Mouse (Mus musculus) hindbrain, postnatal 0 days (tissue): Measurements from ENCODE around the gene Gm28230. TPM values are rescaled to one million over a fixed set of nuclear protein-coding genes. Genes with fewer than 3 reads are reported as not detected.
A peak's percentile ranks its signal among the peaks of the same experiment; 100 is the strongest.

Experiments used
- ATAC-seq: fragments of 200-750 bp; cut with Nextera tagmentation; 2 replicates; pipeline ENCODE4 v1.8.0; 2017; ENCODE audit warnings: mild to moderate bottlenecking, moderate TSS enrichment, moderate library complexity
- DNase-seq: peaks from one replicate; pipeline ENCODE4 v3.0.0-alpha.2; 2015; ENCODE audit warnings: low spot score
- H3K27ac ChIP-seq: fragments of 300-500 bp; sonication (generic); 2 replicates; pipeline ENCODE4 v1.5.1; 2014; ENCODE audit warnings: mild to moderate bottlenecking
- H3K27me3 ChIP-seq: fragments of 300-500 bp; sonication (generic); 2 replicates; pipeline ENCODE4 v1.6.1; 2014; ENCODE audit warnings: low read length, mixed read lengths; ENCODE audit not compliant: insufficient read depth
- H3K36me3 ChIP-seq: fragments of 300-500 bp; sonication (generic); 2 replicates; pipeline ENCODE4 v1.6.1; 2014; ENCODE audit warnings: low read length, mixed read lengths; ENCODE audit not compliant: insufficient read depth
- H3K4me1 ChIP-seq: fragments of 300-500 bp; sonication (generic); 2 replicates; pipeline ENCODE4 v1.6.1; 2014; ENCODE audit warnings: antibody characterized with exemption, low read length, mixed read lengths; ENCODE audit not compliant: insufficient read depth
- H3K4me2 ChIP-seq: fragments of 300-500 bp; sonication (generic); 2 replicates; pipeline ENCODE4 v1.6.1; 2014; ENCODE audit warnings: low read depth, mild to moderate bottlenecking, low read length, moderate library complexity, mixed read lengths
- H3K4me3 ChIP-seq: fragments of 300-500 bp; sonication (generic); 2 replicates; pipeline ENCODE4 v1.5.1; 2014; ENCODE audit warnings: low read length
- H3K9ac ChIP-seq: fragments of 300-500 bp; sonication (generic); replicated peaks from 2 replicates; pipeline ENCODE4 v1.6.1; 2014; ENCODE audit warnings: mild to moderate bottlenecking, low read length, moderate library complexity, mixed read lengths
- H3K9me3 ChIP-seq: fragments of 300-500 bp; sonication (generic); 2 replicates; pipeline ENCODE4 v1.6.1; 2016; ENCODE audit warnings: low read length, mixed read lengths
- CTCF ChIP-seq: IDR thresholded peaks from 2 replicates; pipeline ENCODE4 v1.5.1; 2016; ENCODE audit warnings: antibody characterized with exemption, control low read depth, low read depth
- WGBS: fragments of 180-500 bp; shearing (Covaris S2); extraction: QIAGEN DNeasy Blood & Tissue Kit; methylation state at CpG from one replicate; pipeline ENCODE4 v1.1.7; 2014; 5-methylcytosine and 5-hydroxymethylcytosine counted together
- polyA plus RNA-seq: library from polyadenylated mRNA; unstranded; fragments of >200 nt; fragmentation: Nextera tagmentation; extraction: Ambion mirVana; gene quantifications from 2 replicates; pipeline ENCODE4 v1.2.1, GENCODE M21; 2015
- total RNA-seq: library from RNA; depleted of rRNA; stranded (reverse); fragments of >200 nt; gene quantifications from 2 replicates; pipeline ENCODE4 v1.2.3, GENCODE M21; 2014; rRNA removed

The Gm28230 gene
- total RNA-seq: 1.3 and 3.5 TPM in 2 replicates
- polyA plus RNA-seq: 0.37 and 0.70 TPM in 2 replicates

- no peaks in the 10 kb centered on the region for H3K4me1 ChIP-seq
- WGBS: 7% methylated on average over 5 of the region's 5 CpGs
- no peak for TF ChIP-seq CTCF
- H3K27me3 ChIP-seq: peaks cover 89% of the 10 kb centered on the region
- no peaks in the 10 kb centered on the region for H3K9me3 ChIP-seq
- peak; percentile 46; the same call in 1 of the 2 replicates for ATAC-seq
- H3K36me3 ChIP-seq: no peaks in the 10 kb centered on the region
- H3K4me2 ChIP-seq: peak within 1 kb of the TSS; percentile 50
- peak within 1 kb of the TSS; percentile 41 for H3K4me3 ChIP-seq
- peak within 1 kb of the TSS; percentile 56 for H3K27ac ChIP-seq
- peak within 1 kb of the TSS; percentile 35 for H3K9ac ChIP-seq
- DNase-seq: no peak
Observed at GRCm38 (mm10) chr2:74726551-74726950, at the start of gene Gm28230. Gene Gm28230 (plus strand): TSS chr2:74726728.

- Histone ChIP-seq H3K4me3 (no peak overlapping the region), H3K4me2 (no peak overlapping the region), H3K9ac (no peak overlapping the region), H3K27me3 (peaks cover 97% of the 10 kb centered on the region), H3K9me3 (no peaks in the 10 kb centered on the region), H3K36me3 (no peaks in the 10 kb centered on the region), H3K27ac (no peak overlapping the region), H3K4me1 (no peaks in the 10 kb centered on the region)
- DNase-seq: no peak
- no peak for TF ChIP-seq CTCF
- ATAC-seq: no peak
- WGBS: 6% methylated on average over 2 of the region's 2 CpGs
Observed at GRCm38 (mm10) chr2:74677106-74677505, 49.4 kb upstream of the Gm28230 start.

- no peak for TF ChIP-seq CTCF
- DNase-seq (no peak), ATAC-seq (no peak)
- no peak within 1 kb of the TSS for H3K27ac ChIP-seq
- WGBS: 2% methylated on average over 15 of the region's 15 CpGs
- no peaks in the 10 kb centered on the region for H3K9me3 ChIP-seq
- peaks cover 96% of the 10 kb centered on the region for H3K27me3 ChIP-seq
- no peak within 1 kb of the TSS for H3K4me2 ChIP-seq
- no peak within 1 kb of the TSS for H3K9ac ChIP-seq
- H3K36me3 ChIP-seq: no peaks in the 10 kb centered on the region
- H3K4me3 ChIP-seq: no peak within 1 kb of the TSS
- H3K4me1 ChIP-seq: no peaks in the 10 kb centered on the region
Observed at GRCm38 (mm10) chr2:74678891-74679595, 47.5 kb upstream of the Gm28230 start, which contains the start of gene Hoxd11. Gene Hoxd11 (plus strand): TSS chr2:74679557.

GRCm38 (mm10) chr2:74679596-74679971 is 46.9 kb upstream of the Gm28230 start:
- H3K4me2 ChIP-seq: no peak overlapping the region
- no peak for TF ChIP-seq CTCF
- peaks cover 96% of the 10 kb centered on the region for H3K27me3 ChIP-seq
- no peaks in the 10 kb centered on the region for H3K4me1 ChIP-seq
- no peak for ATAC-seq
- H3K9me3 ChIP-seq: no peaks in the 10 kb centered on the region
- H3K27ac ChIP-seq: no peak overlapping the region
- H3K9ac ChIP-seq: no peak overlapping the region
- no peak for DNase-seq
- H3K36me3 ChIP-seq: no peaks in the 10 kb centered on the region
- 1% methylated on average over 26 of the region's 26 CpGs for WGBS
- no peak overlapping the region for H3K4me3 ChIP-seq

- peaks cover 96% of the 10 kb centered on the region for H3K27me3 ChIP-seq
- WGBS: under 1% methylated on average over 21 of the region's 23 CpGs
- DNase-seq (no peak), ATAC-seq (no peak)
- no peak for TF ChIP-seq CTCF
- no peak overlapping the region for H3K4me2 ChIP-seq
- no peaks in the 10 kb centered on the region for H3K36me3 ChIP-seq
- no peaks in the 10 kb centered on the region for H3K4me1 ChIP-seq
- no peak overlapping the region for H3K4me3 ChIP-seq
- H3K9me3 ChIP-seq: no peaks in the 10 kb centered on the region
- no peak overlapping the region for H3K27ac ChIP-seq
- no peak overlapping the region for H3K9ac ChIP-seq
Observed at GRCm38 (mm10) chr2:74679980-74680379, 46.5 kb upstream of the Gm28230 start.

GRCm38 (mm10) chr2:74680561-74681398 is 45.7 kb upstream of the Gm28230 start:
- DNase-seq: no peak
- Histone ChIP-seq H3K27ac (no peak overlapping the region), H3K4me3 (no peak overlapping the region), H3K27me3 (peaks cover 96% of the 10 kb centered on the region), H3K9me3 (no peaks in the 10 kb centered on the region), H3K36me3 (no peaks in the 10 kb centered on the region), H3K4me2 (no peak overlapping the region), H3K9ac (no peak overlapping the region), H3K4me1 (no peaks in the 10 kb centered on the region)
- WGBS: 5% methylated on average over 21 of the region's 21 CpGs
- no peak for TF ChIP-seq CTCF
- ATAC-seq: no peak
